Mouse (Mus musculus) neural tube, embryonic 14.5 days (tissue): ENCODE data around the gene Dennd1a. TPM values are rescaled to one million over a fixed set of nuclear protein-coding genes. Genes with fewer than 3 reads are reported as not detected.

Experiments
- ATAC-seq: fragments of 200-750 bp; cut with Nextera tagmentation; 2 replicates; pipeline ENCODE4 v1.8.0; 2017; ENCODE audit warnings: low read depth, mild to moderate bottlenecking, moderate TSS enrichment, moderate library complexity
- H3K27ac ChIP-seq: fragments of 300-500 bp; sonication (generic); 2 replicates; pipeline ENCODE4 v1.5.1; 2014; ENCODE audit warnings: low read depth, mild to moderate bottlenecking, control low read depth, low read length, moderate library complexity, mixed read lengths
- H3K27me3 ChIP-seq: fragments of 300-500 bp; sonication (generic); 2 replicates; pipeline ENCODE4 v1.6.1; 2014; ENCODE audit warnings: low read length; ENCODE audit not compliant: control insufficient read depth, insufficient read depth
- H3K36me3 ChIP-seq: fragments of 300-500 bp; sonication (generic); 2 replicates; pipeline ENCODE4 v1.6.1; 2014; ENCODE audit warnings: low read length, mixed read lengths; ENCODE audit not compliant: control insufficient read depth, insufficient read depth
- H3K4me1 ChIP-seq: fragments of 300-500 bp; sonication (generic); 2 replicates; pipeline ENCODE4 v1.6.1; 2014; ENCODE audit warnings: low read length; ENCODE audit not compliant: control insufficient read depth, insufficient read depth
- H3K4me2 ChIP-seq: fragments of 300-500 bp; sonication (generic); 2 replicates; pipeline ENCODE4 v1.6.1; 2014; ENCODE audit warnings: mild to moderate bottlenecking, low read depth, low read length, control low read depth
- H3K4me3 ChIP-seq: fragments of 300-500 bp; sonication (generic); 2 replicates; pipeline ENCODE4 v1.5.1; 2014; ENCODE audit warnings: low read depth, low read length, control low read depth, mixed read lengths
- H3K9ac ChIP-seq: fragments of 300-500 bp; sonication (generic); replicated peaks from 2 replicates; pipeline ENCODE4 v1.6.1; 2014; ENCODE audit warnings: low read depth, mild to moderate bottlenecking, control low read depth, low read length, mixed read lengths
- H3K9me3 ChIP-seq: fragments of 300-500 bp; sonication (generic); 2 replicates; pipeline ENCODE4 v1.6.1; 2016; ENCODE audit warnings: low read length; ENCODE audit not compliant: control insufficient read depth
- whole genome bisulfite sequencing: fragments of 180-500 bp; shearing (Covaris S2); extraction: QIAGEN DNeasy Blood & Tissue Kit; methylation state at CpG from one replicate; pipeline ENCODE4 v1.1.7; 2014; 5-methylcytosine and 5-hydroxymethylcytosine counted together
- polyA plus RNA-seq: library from polyadenylated mRNA; unstranded; fragments of >200 nt; fragmentation: Nextera tagmentation; extraction: Ambion mirVana; gene quantifications from 2 replicates; pipeline ENCODE4 v1.2.1, GENCODE M21; 2014

The Dennd1a gene
- polyA plus RNA-seq, 1 experiment from 2014 or later = 17.8 TPM

GRCm38 (mm10) chr2:37842719-37843118 lies 444.5 kb downstream of the Dennd1a start:
- peak; percentile 58 for ATAC-seq
- Histone ChIP-seq H3K4me2 (no peak overlapping the region), H3K4me3 (no peak overlapping the region), H3K4me1 (peaks cover 10% of the 10 kb centered on the region; the same call in 1 of the 2 replicates), H3K27ac (peak overlapping the region; percentile 49; the same call in 1 of the 2 replicates), H3K9me3 (no peaks in the 10 kb centered on the region), H3K9ac (no peak overlapping the region), H3K27me3 (no peaks in the 10 kb centered on the region), H3K36me3 (no peaks in the 10 kb centered on the region)
- 26% methylated on average over 4 of the region's 4 CpGs for WGBS

GRCm38 (mm10) chr2:37842151-37842569 lies 445.0 kb downstream of the Dennd1a start:
- ATAC-seq = peak; percentile 54; the same call in 1 of the 2 replicates
- 13% methylated on average over 7 of the region's 7 CpGs for WGBS
- H3K9me3 ChIP-seq = no peaks in the 10 kb centered on the region
- no peak overlapping the region for H3K4me3 ChIP-seq
- H3K4me1 ChIP-seq = peaks cover 10% of the 10 kb centered on the region; the same call in 1 of the 2 replicates
- H3K36me3 ChIP-seq = no peaks in the 10 kb centered on the region
- no peak overlapping the region for H3K4me2 ChIP-seq
- no peaks in the 10 kb centered on the region for H3K27me3 ChIP-seq
- no peak overlapping the region for H3K9ac ChIP-seq
- peak overlapping the region; percentile 49; the same call in 1 of the 2 replicates for H3K27ac ChIP-seq

- H3K9ac ChIP-seq = no peak overlapping the region
- H3K4me2 ChIP-seq = no peak overlapping the region
- H3K9me3 ChIP-seq = no peaks in the 10 kb centered on the region
- no peak overlapping the region for H3K4me3 ChIP-seq
- H3K27ac ChIP-seq = no peak overlapping the region
- ATAC-seq = no peak
- no peaks in the 10 kb centered on the region for H3K27me3 ChIP-seq
- H3K36me3 ChIP-seq = no peaks in the 10 kb centered on the region
- H3K4me1 ChIP-seq = peaks cover 10% of the 10 kb centered on the region; the same call in 1 of the 2 replicates
Measured at GRCm38 (mm10) chr2:37839922-37840321, 447.3 kb downstream of the Dennd1a start.

- Histone ChIP-seq H3K4me3 (no peak overlapping the region), H3K9ac (no peak overlapping the region), H3K27ac (no peak overlapping the region), H3K36me3 (no peaks in the 10 kb centered on the region), H3K4me1 (peaks cover 10% of the 10 kb centered on the region; the same call in 1 of the 2 replicates), H3K27me3 (no peaks in the 10 kb centered on the region), H3K9me3 (no peaks in the 10 kb centered on the region), H3K4me2 (no peak overlapping the region)
- WGBS = 84% methylated on average over 7 of the region's 7 CpGs
- ATAC-seq = no peak
Measured at GRCm38 (mm10) chr2:37838202-37838984, 448.8 kb downstream of the Dennd1a start.

GRCm38 (mm10) chr2:37837542-37837941 lies 449.6 kb downstream of the Dennd1a start:
- no peak for ATAC-seq
- Histone ChIP-seq H3K36me3 (no peaks in the 10 kb centered on the region), H3K9me3 (no peaks in the 10 kb centered on the region), H3K4me2 (no peak overlapping the region), H3K4me1 (peaks cover 6% of the 10 kb centered on the region; the same call in 1 of the 2 replicates), H3K4me3 (no peak overlapping the region), H3K27me3 (no peaks in the 10 kb centered on the region), H3K27ac (no peak overlapping the region), H3K9ac (no peak overlapping the region)
- 98% methylated on average over 3 of the region's 3 CpGs for WGBS

- Histone ChIP-seq H3K4me3 (no peak overlapping the region), H3K36me3 (no peaks in the 10 kb centered on the region), H3K27me3 (no peaks in the 10 kb centered on the region), H3K4me2 (no peak overlapping the region), H3K9me3 (no peaks in the 10 kb centered on the region), H3K9ac (no peak overlapping the region), H3K27ac (no peak overlapping the region), H3K4me1 (no peaks in the 10 kb centered on the region)
- WGBS = 97% methylated on average over 3 of the region's 3 CpGs
- no peak for ATAC-seq
Measured at GRCm38 (mm10) chr2:37836926-37837325, 450.3 kb downstream of the Dennd1a start.

GRCm38 (mm10) chr2:37832253-37832652 lies 454.9 kb downstream of the Dennd1a start:
- no peak for ATAC-seq
- H3K27ac ChIP-seq = no peak overlapping the region

GRCm38 (mm10) chr2:37829758-37830275 lies 457.4 kb downstream of the Dennd1a start:
- H3K4me2 ChIP-seq = no peak overlapping the region
- no peak overlapping the region for H3K27ac ChIP-seq
- 28% methylated on average over 9 of the region's 9 CpGs for WGBS
- no peaks in the 10 kb centered on the region for H3K27me3 ChIP-seq
- H3K4me3 ChIP-seq = no peak overlapping the region
- H3K36me3 ChIP-seq = no peaks in the 10 kb centered on the region
- H3K4me1 ChIP-seq = peaks cover 6% of the 10 kb centered on the region; the same call in 1 of the 2 replicates
- H3K9ac ChIP-seq = no peak overlapping the region
- no peaks in the 10 kb centered on the region for H3K9me3 ChIP-seq
- peak; percentile 18; the same call in 1 of the 2 replicates for ATAC-seq

More at GRCm38 (mm10) chr2:37832253-37832652, 454.9 kb downstream of the Dennd1a start:
- 69% methylated on average over 10 of the region's 10 CpGs for WGBS
- Histone ChIP-seq H3K4me2 (no peak overlapping the region), H3K36me3 (no peaks in the 10 kb centered on the region), H3K4me3 (no peak overlapping the region), H3K4me1 (peaks cover 6% of the 10 kb centered on the region; the same call in 1 of the 2 replicates), H3K27me3 (no peaks in the 10 kb centered on the region), H3K9ac (no peak overlapping the region), H3K9me3 (no peaks in the 10 kb centered on the region)

GRCm38 (mm10) chr2:37823826-37824225 lies 463.4 kb downstream of the Dennd1a start:
- Histone ChIP-seq H3K4me1 (peaks cover 14% of the 10 kb centered on the region), H3K4me3 (no peak overlapping the region), H3K27me3 (no peaks in the 10 kb centered on the region), H3K36me3 (no peaks in the 10 kb centered on the region), H3K27ac (no peak overlapping the region), H3K9ac (no peak overlapping the region), H3K9me3 (no peaks in the 10 kb centered on the region), H3K4me2 (no peak overlapping the region)
- 77% methylated on average over 2 of the region's 2 CpGs for WGBS
- ATAC-seq = no peak
